Mouse (Mus musculus) NIH3T3 (cell line): Measurements from ENCODE around the gene Cacna2d3.

Experiments used
- DNase-seq: peaks from one replicate; pipeline ENCODE4 v3.0.0-alpha.2; 2012; ENCODE audit warnings: low read depth

The Cacna2d3 gene

DNA sequence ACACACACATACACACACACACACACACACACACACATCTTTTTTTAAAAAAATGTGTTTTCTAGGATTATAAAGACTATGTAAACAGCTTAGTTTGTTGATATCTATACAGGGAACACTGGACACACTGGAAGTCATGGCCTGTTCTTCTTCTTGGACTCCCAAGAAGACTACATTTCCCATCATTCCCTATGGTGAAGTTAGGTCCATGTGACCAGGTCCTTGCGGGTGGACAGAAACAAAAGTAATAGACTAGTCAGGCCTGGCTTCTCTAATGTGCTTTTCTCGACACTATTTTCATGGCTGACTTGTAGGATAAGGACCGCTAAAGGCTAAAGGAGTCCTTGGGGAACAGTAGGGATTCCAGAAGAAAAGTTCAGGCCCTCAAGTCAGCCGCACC is 78.4 kb downstream of the Cacna2d3 start:
- DNase-seq, result peak; percentile 40

DNA sequence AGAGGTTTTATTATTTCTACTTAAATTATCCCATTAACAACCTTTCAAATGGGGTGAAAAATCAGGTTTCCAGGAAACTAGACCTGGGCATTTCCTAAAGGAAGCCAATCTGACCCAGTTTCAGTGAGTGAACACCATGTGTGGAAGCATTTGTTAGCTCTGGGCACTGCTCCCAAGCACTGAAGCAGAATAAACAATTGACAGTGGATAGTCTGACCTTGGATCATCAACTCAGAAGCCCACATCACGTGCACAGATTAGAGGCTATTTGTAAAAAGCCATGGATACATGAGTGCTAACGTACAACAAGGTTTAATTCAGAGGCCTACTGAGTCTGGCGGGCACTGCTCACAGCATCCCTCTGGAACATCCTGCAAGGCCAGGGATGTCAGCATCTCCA is 82.4 kb downstream of the Cacna2d3 start:
- no peak for DNase-seq

DNA sequence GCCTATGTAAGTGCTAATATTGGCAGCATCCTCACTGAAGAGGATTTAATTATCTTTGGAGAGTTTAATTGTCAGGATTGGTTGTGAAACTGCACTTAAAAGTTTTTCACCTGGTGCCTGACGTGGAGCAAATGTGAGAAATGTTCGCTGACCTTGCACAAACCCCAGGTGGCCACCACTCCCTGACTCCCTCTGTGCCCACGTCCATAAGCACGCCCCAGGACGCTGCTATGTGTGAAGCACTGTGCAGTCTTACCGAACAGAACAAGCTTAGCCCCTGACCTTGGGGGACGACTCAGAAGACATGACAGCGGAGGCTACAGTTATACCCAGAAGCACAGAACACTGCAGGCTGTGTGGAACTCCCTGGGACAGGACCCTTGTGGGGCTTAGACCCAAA is 93.5 kb downstream of the Cacna2d3 start:
- DNase-seq, result no peak

DNA sequence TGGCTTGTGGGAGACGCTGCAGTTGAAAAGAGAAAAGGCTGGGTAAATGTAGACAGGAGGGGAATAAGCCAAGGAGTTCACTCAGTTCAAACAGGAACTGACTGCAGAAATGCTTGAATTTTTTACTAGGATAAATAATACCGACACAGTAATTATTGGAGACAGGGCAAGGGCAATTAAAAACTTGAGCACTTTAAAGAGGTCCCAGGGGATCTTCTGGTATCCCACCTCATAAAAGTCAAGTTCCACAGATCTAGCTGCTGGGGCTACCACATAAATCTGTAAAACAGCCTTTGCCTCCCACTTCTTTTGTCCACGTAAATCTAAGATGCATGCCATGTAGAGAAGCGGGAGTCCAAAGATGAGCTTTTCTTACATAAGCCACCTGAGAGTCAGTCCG is 109.2 kb downstream of the Cacna2d3 start:
- DNase-seq, result no peak

DNA sequence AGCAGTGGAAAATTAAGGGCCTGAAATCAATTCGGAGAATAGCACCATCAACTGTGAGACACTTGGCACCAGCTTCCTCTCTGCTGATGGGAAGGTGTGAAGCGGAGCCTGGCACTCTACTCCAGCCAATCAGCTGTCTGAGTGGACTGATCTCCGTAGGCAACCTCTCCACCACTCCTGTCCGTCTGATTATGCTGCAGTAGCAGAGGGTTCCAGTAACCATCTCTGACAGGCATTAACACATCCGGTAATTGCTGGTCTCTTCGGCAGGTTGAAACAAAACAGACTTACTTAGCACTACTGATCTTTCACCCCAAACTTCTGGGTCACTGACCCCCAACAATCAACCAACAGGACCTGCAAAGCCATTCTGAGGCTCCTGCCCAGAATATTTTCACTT is 112.9 kb downstream of the Cacna2d3 start:
- no peak for DNase-seq

DNA sequence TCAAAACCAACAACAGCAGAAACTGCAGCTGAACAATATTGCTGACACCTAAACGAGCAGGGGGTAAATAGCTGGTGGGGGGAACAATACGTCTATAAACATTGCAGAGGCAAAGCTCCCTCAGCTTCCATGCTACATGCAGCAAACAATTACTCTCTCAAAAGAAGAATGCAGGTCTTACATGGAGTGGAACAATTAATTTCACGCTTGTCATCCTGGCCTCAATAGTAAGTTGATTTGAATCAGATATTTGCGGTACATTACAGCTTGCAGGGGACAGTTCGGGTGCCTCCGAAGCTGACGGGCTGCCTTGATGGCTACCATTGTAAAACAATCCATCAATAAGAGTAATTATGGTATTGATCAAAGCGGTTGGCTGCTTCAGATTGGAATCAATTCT is 122.2 kb downstream of the Cacna2d3 start:
- no peak for DNase-seq

DNA sequence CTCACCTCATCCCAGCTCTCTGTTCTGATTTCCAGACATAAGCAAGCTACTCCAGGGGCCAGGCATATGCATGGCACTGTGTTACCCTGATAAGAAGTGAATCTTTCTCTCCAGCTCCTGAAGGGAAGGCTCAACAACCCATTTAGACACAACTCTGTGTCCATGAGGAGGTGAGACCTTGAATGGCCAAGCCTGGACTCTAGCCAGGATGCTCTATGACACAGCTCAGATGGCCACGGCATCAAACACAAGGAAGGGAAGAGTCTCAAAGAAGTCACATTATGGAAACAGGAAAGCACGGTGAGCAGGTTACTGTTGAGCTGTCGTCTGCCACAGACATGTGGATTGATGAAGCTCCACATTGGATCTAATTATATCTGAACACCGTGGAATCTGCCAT is 128.8 kb downstream of the Cacna2d3 start:
- no peak for DNase-seq

DNA sequence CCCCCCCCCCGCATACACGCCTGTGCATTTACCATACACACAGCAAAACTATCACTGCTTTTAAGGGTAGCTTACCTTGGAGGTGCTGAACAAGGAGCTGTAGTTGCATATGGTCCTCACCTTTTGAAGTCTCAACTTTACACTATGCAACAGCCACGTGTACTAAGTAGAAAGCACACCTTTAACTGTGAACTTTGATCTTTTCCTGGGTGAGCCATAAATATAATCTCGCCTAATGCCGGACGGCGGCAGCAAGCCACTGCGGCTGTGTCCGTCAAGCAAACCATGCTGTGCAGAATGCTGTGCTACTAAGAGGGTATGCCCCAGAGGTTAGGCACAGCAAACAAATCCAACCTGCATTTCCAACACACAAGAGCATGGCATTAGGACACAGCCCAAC is 132.0 kb downstream of the Cacna2d3 start:
- DNase-seq, result no peak

DNA sequence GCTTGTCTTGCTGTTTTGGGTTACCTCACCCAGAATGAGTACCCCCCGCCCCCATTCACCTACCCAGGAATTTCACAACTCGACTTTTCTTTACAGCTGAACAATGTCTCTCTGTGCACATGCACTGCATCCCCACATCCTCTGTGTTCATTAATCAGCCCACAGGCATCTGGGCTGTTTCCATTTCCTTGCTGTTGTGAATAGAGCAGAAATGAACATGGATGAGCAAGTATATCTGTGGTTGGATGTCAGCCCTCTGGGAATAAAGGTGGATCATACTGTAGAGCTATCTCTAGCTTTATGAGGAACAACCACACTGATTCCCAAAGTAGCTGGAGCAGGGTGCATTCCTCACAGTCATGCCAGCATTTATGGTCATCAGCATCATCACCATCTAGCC is 139.7 kb downstream of the Cacna2d3 start:
- DNase-seq, result no peak

DNA sequence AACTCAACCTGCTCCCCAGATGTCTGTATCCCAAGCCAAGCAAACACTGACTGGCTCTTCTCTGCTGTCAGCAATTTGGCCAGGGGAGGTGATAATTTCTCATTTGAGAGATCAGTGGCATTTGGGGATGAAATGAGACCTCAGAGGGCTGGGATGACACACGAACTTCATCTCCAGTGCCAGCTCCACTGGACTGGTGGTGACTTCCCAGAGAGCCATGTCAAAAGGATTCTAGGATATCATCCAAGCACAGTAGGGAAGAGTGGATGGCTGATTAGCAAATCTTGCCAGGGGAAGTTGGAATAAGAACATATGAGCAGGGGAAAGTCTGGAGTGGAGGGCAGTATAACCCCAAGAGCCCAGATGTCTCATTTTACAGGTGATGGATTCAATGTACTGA is 143.9 kb downstream of the Cacna2d3 start:
- no peak for DNase-seq

DNA sequence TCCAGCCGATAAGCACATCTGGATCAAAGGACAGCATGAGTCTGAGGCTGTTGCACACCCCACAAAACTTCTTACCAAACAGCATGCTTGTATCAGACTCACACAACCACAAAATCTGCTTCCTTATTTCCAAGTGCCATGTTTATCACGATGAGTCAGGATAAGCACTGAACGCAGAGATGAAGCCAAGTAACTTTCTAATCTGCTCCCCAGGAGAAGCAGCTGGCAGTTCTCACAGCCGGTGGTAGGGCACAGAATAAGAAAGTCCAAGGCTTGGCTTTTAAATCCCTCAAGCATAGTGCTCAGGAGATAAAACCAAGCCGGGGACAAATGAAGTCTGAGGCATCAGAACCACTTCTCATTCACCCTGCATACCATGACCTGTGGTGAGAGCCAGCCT is 146.1 kb downstream of the Cacna2d3 start:
- DNase-seq, result no peak

DNA sequence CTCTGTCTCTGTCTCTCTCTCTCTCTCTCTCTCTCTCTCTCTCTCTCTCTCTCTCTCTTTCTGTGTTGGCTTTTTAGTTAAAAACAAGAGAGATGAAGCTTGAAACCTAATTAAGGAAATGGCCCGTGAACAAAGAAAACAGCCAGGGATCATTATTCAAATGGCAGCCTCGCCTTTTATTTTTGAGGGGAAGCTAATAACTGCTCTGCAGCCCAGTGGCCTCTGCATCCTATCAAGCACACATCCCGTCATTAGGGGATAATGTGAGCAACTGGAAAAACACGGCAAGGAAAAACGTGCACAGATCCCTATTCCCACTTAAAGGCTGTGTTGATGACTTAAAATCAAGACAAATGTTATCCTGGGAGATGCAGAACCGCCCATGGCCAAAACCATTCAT is 159.0 kb downstream of the Cacna2d3 start:
- DNase-seq, result no peak

DNA sequence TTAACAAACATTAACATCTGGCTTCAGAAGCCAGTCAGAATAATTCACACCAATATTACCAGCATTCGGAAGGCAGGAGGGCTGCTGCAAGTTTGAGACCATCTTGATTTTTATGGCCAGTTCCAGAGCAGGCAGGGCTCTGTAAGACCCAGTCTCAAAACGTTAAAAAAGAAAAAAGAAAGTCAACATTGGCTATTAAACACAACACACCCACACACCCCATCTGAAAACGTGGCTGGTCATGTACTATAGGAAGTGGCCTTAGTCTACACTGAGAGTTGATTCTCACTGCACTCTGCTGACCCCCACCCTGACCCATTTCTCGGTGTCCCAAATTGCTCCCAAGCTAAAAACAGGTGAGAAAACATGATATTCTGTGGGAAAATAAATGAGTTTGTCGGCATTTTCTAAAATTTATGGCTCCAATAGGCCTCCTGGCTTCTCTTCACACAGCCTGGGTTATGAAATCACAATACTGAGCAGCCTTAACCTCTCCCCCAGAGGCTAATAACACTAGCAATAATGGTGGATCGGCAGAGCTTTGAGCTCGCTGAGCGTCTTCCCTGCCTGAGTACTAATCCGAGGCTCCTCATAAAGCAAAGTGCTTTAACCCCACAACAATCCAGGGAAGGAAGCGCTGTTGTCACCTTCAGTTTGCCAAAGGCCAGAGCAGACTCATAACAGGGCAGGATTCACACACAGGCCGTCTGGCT is 160.4 kb downstream of the Cacna2d3 start:
- no peak for DNase-seq

DNA sequence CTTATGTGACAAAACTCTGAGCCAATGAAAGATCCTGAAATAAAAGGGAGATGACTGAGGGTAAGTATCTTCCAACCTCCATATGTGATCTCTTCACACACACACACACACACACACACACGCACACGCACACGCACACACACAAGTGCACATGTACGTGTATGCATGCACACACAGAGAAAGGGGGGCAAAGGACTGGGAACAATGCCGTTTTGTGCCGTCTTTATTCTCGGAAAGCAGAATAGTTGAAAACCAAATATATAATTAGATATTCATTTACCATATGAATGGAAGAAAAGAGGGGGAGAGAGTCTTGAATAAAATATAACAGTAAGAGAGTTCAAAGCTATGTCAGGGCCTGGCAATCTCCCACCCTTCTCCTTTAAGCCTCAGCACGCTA is 163.2 kb downstream of the Cacna2d3 start:
- DNase-seq, result no peak

DNA sequence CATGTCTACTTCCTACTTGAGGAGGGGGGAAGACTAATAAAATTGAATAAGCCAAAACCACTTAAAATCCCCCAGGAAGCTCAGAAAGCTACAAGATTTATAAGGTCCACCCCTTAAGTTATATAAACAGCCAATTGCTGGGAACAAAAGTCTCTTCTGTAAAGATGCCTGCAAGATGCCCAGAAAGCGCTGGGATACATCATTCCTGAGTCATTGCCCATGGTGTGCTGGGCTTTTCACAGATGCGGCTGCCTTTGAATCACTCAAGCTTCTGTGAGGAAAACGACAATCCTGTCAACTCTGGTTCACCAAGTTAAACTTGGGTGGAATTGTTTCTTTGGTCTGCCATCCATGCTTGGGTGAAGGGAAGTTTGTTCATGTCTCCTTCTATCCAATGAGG is 165.5 kb downstream of the Cacna2d3 start:
- DNase-seq, result no peak

DNA sequence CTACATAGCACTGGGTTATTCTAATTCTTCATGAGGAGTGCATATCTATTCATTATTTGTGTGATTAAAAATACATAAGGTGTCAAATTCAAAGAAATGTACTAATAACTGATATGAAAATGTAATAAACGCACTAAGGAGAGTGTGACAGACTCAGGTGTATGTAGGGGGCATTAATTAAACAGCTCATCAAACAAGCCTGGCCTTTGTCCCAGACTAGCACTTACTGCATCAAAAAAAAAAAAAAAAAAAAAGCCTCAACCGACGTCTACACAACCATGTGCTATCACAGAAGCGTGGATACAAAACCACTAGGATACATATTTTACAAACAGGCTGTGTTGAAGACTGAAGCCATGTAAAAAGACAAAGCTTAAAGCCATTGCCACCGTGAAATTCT is 169.2 kb downstream of the Cacna2d3 start:
- no peak for DNase-seq

DNA sequence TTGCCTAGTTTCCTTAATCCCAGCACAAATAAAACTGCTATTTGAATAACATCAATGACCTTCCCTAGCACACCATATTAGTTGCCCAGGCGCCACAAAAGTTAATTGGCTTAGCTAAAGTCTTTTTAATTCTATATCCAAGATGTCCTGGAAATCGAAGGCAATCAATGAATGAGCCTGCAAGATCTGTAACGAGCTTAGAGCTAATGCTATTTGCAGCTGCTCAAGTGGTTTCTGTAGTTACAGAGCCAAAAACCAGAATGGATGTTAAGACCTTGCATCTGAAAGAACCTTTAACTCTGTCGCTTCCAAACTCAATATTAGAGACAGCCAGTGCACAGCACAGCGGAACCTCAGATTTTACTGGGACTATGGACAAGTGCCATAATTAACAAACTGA is 173.0 kb downstream of the Cacna2d3 start:
- no peak for DNase-seq

DNA sequence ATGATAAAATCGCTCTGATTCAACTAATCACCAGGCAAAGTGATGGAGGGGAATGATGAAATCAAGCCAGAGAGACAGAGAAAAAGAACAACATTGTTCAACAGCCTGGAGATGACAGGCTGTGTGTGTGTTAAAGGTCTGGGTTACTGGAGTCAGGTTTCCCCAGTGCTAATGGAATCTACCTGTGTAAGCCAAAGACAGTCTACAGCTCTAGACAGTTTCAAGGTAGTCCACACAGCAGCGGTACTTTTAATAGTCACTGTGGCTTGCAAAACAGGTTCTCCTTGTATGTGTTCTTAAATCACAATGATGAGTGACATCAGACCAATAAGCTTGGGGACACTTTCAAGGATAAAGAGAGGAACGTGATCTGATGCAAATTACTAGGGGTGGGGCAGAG is 191.1 kb downstream of the Cacna2d3 start:
- DNase-seq, result no peak

DNA sequence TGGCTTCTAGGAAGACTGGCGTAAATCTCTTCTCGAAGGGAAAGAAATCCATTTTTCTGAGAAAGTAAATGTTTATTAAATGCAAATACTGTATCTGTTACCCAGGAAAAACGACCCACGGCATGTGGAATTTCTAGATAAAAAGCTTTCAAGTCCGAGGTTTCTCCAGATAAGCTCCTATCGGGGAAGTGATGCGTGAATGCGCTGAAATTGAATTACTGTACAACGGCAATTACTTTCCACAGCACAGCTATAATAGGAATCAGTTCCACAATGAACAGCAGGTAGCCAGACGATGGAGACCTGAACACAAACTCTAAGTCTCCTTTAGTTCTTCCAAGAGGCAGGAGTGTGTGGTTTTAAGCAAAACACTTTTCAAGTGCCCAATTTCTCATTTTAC is 193.0 kb downstream of the Cacna2d3 start:
- no peak for DNase-seq

DNA sequence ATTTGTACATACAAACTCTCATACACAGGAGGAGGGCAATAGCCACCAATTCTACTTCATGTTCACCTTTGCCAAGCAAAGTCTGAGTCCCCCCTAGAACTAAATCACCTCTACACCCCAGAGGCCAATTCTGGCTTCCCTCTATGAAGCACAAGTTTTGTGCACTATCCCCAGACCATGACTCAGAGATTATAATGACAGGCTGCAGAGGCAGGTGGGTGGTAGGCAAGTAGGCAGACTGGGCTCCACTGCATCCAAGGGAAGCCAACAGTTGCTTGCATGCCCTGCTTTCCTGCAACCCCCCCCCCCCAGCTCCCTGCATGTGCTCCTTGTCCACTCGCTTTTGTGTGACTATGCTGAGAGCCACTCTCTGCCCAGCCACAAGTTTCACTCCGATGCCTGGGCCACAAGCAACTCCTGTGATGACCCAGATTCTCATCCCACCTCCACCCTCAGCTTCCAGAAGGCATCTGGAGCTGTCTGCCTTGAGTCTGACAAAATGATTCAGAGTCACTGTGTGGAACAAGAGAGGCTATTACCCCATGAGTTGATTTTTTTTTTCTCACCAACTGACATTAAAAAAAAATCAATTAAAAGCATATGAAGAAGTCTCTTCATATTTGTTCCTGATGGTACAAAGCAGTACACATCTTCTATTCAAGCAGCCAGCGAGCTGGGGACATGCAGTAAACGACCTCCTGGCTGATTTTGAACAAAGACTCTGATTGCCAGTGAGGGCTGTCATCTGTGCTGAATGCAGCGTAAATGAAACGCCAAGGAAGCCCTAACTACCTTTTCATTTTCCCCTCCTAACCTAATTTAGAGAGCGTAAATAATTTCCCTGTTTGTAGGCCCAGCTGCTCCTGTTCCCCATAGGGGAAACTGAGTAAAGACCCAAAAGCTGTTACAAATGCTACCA is 201.7 kb downstream of the Cacna2d3 start:
- DNase-seq, result no peak

DNA sequence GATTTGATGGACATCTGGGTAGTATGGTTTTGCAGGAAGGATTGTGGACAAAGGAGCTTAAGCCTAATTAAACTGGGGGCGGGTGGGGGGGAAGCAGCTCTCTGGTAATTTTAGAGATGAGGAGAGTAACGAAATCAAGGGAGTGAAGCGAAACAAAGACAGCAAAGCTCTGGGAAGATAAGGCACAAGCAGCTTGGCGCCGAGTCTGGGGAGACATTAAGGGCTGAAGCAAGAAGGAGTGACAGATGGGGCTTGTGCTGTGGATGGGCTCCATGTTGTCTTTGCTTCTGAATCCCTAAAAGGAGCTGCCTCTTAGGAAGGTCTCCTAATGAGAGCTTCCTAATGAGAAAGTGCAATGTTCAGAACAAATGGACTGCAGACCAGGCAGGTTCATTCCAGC is 219.0 kb downstream of the Cacna2d3 start:
- DNase-seq, result no peak

DNA sequence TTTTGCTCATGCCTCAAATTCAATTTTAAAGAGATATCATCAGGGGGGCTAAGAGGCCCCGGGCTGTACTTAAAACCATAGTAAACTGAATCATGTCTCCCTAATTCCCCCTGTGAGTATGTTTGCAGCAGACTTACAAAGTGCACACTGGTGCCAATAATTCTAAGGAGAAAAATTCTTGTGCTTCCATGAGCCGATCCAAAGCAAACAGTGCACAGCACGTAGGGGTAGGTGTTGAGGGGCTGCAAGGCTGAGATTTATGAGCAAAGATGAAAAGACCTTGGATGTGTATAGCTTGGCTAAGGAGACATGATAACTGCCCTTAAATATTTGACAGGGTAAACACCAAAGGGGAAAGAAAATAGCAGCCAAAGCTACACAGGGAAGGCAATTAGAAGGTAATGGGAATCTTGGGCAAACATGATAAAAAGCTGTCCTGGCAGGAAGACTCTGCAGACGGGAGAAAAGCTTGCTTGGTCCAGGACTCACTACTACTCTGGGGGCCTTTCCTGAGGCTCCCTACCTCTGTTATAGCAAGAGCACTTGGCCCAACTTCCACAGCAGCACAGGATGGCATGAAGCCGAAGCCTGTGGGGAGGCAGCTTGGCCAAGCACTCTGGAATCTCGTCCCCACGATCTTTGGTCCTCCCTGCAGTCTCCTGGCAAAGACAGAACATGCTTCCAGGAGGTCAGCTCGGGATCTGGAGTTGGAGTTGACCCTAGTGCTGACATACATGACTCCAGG is 222.9 kb downstream of the Cacna2d3 start:
- DNase-seq, result no peak

DNA sequence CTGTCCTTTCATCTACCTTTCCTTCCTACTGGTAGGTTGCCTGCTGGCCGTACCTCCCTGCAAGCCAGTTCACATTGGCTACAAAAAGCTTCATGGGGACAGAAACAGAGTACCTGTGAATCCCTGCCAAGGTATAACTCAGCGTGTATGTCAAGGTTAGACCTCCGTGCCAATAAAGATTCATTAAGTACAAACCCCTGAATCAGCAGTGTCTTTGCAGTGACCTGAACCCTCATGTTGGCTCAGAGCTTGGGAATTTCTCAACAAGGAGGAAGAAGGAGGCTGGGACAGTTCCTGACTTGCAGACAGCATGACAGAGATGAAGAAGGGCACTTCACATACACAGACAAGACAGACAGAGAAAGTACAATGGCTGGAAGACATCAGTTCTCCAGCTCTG is 225.1 kb downstream of the Cacna2d3 start:
- DNase-seq, result no peak
